ENCODE assay signal across 19 mouse cellular contexts in genomic region chr4:136109153-136109552, GRCm38 (mm10). TPM values are rescaled to one million over a fixed set of nuclear protein-coding genes. Genes with fewer than 3 reads are reported as not detected.
DNase-seq lines count a peak whose midpoint lies in the region; ATAC-seq and TF ChIP-seq lines count a peak whose summit lies in the region.
"Had no signal": no experiment of that assay in that cellular context is flagged by ENCODE, and none has a peak within 500 bp of the region (broad histone marks: within the 10 kb centered on the region; RNA-seq: fewer than 3 reads in every experiment).

No protein-coding gene starts in this region.

- ATAC-seq in kidney, embryonic 15.5 days (replicated peaks; ENCODE audit: low FRiP score): no peak
- ATAC-seq: forebrain, embryonic 14.5 days; Patski had no signal

- H3K4me3 ChIP-seq in kidney, embryonic 15.5 days (replicated peaks): no peak overlapping the region
- no peak overlapping the region for H3K4me3 ChIP-seq in kidney, adult 2 months (ENCODE audit: insufficient read depth, low read depth, low read length)
- H3K4me3 ChIP-seq in ES-Bruce4 (ENCODE audit: low read depth, low read length): no peak overlapping the region
- H3K4me3 ChIP-seq: hindbrain, embryonic 12.5 days; hindbrain, embryonic 15.5 days had no signal

- no peak for TF ChIP-seq POLR2A in kidney, adult 2 months (IDR thresholded peaks at IDR 0.05; ENCODE audit: low read depth, low read length)
- no peak for TF ChIP-seq POLR2A in ES-Bruce4 (IDR thresholded peaks at IDR 0.05; ENCODE audit: insufficient read depth, low read length)

- H3K9me3 ChIP-seq in kidney, embryonic 15.5 days (replicated peaks): no peaks in the 10 kb centered on the region
- H3K9me3 ChIP-seq in ES-Bruce4 (replicated peaks; ENCODE audit: control insufficient read depth, insufficient read depth, low read length, poor library complexity, severe bottlenecking): no peaks in the 10 kb centered on the region
- H3K9me3 ChIP-seq: G1E; hindbrain, embryonic 12.5 days; hindbrain, embryonic 15.5 days had no signal

- 0 out of 2 replicates have a peak overlapping the region, but pooled peaks have one; percentile 45 for H3K27ac ChIP-seq in kidney, embryonic 15.5 days
- H3K27ac ChIP-seq in kidney, adult 2 months (ENCODE audit: insufficient read depth, low read depth, low read length): no peak overlapping the region
- H3K27ac ChIP-seq in ES-Bruce4 (ENCODE audit: insufficient read depth, low read length): no peak overlapping the region
- H3K27ac ChIP-seq: hindbrain, embryonic 12.5 days; hindbrain, embryonic 15.5 days had no signal

- 77% methylated on average over 2 of the region's 2 CpGs for WGBS in kidney, embryonic 15.5 days
- WGBS in kidney, adult 2 months: 85% methylated on average over 2 of the region's 2 CpGs

- TF ChIP-seq CTCF in kidney, adult 2 months (conservative IDR thresholded peaks at IDR 0.05; ENCODE audit: insufficient read depth, insufficient read length, low read depth, low read length): no peak
- TF ChIP-seq CTCF in ES-Bruce4 (IDR thresholded peaks at IDR 0.05; ENCODE audit: low read depth, low read length): no peak

- no peak overlapping the region for H3K9ac ChIP-seq in kidney, embryonic 15.5 days
- no peak overlapping the region for H3K9ac ChIP-seq in ES-Bruce4 (ENCODE audit: low read depth, poor library complexity, severe bottlenecking)
- H3K9ac ChIP-seq: hindbrain, embryonic 12.5 days; hindbrain, embryonic 15.5 days had no signal

- no peak for DNase-seq in kidney, adult 2 months
- DNase-seq in A20 (ENCODE audit: low read depth, low spot score): peak; percentile 70
- DNase-seq in splenic B cell, adult 2 months (ENCODE audit: low read depth, low spot score): peak; percentile 40
- no peak for DNase-seq in adrenal gland, postnatal 10 days
- DNase-seq: adrenal gland, postnatal 14 days; cerebellum, adult 11-12 months; cerebellum, adult 8-10 months; cerebellum, postnatal 10 days; cerebellum, postnatal 36 days; gastrocnemius, postnatal 25 days; heart, adult 18-20 months had no signal

- 0 out of 2 replicates have a peak, but pooled peaks have one; percentile 54 for TF ChIP-seq EP300 in ES-Bruce4 (IDR thresholded peaks at IDR 0.05; ENCODE audit: insufficient read depth, low read depth, low read length)

- H3K4me1 ChIP-seq in kidney, embryonic 15.5 days: peaks cover 50% of the 10 kb centered on the region
- H3K4me1 ChIP-seq in kidney, adult 2 months (ENCODE audit: control insufficient read depth, insufficient read depth, low read length): peaks cover 5% of the 10 kb centered on the region; the same call in 1 of the 2 replicates
- H3K4me1 ChIP-seq in ES-Bruce4 (ENCODE audit: control insufficient read depth, insufficient read depth, low read length): peaks cover 18% of the 10 kb centered on the region

- H3K4me2 ChIP-seq in kidney, embryonic 15.5 days: no peak overlapping the region
- H3K4me2 ChIP-seq: heart, embryonic 11.5 days; hindbrain, embryonic 12.5 days; hindbrain, embryonic 15.5 days had no signal

- H3K27me3 ChIP-seq in kidney, embryonic 15.5 days: no peaks in the 10 kb centered on the region
- no peaks in the 10 kb centered on the region for H3K27me3 ChIP-seq in kidney, adult 2 months (replicated peaks; ENCODE audit: control insufficient read depth, insufficient read depth, low read length)
- no peaks in the 10 kb centered on the region for H3K27me3 ChIP-seq in ES-Bruce4 (ENCODE audit: control insufficient read depth, insufficient read depth, low read length, poor library complexity, severe bottlenecking)
- no peaks in the 10 kb centered on the region for H3K27me3 ChIP-seq in splenic B cell, adult 2 months (ENCODE audit: control insufficient read depth, insufficient read depth, low read length, poor library complexity, severe bottlenecking)
- H3K27me3 ChIP-seq: hindbrain, embryonic 12.5 days; hindbrain, embryonic 15.5 days; Patski had no signal

- H3K36me3 ChIP-seq in kidney, embryonic 15.5 days: no peaks in the 10 kb centered on the region
- no peaks in the 10 kb centered on the region for H3K36me3 ChIP-seq in kidney, adult 2 months (ENCODE audit: control insufficient read depth, insufficient read depth, low read length)
- H3K36me3 ChIP-seq in ES-Bruce4 (ENCODE audit: control insufficient read depth, insufficient read depth, low read length, poor library complexity, severe bottlenecking): no peaks in the 10 kb centered on the region
- H3K36me3 ChIP-seq in splenic B cell, adult 2 months (ENCODE audit: control insufficient read depth, insufficient read depth, low read length, poor library complexity, severe bottlenecking): no peaks in the 10 kb centered on the region
- H3K36me3 ChIP-seq: G1E; hindbrain, embryonic 12.5 days; hindbrain, embryonic 15.5 days had no signal

RNA-seq across cellular contexts. Expression of gene Id3, which starts 34.1 kb away (rescaled TPM):
- 862 and 905 TPM in 2 replicates for polyA plus RNA-seq in kidney, embryonic 15.5 days (2015; fragmentation: Nextera tagmentation; extraction: Ambion mirVana)
- polyA plus RNA-seq in kidney, adult 2 months (2012; rRNA removed): 259 and 289 TPM in 2 replicates
- 9.6 and 11.0 TPM in 2 replicates for polyA plus RNA-seq in ES-Bruce4 (2011; ENCODE audit: insufficient read depth, insufficient read length, low read depth, missing spikeins)
- 100 to 1,000 TPM in 1 of 2 experiments, 10 to 100 TPM in 1; 97.2 to 110 TPM for total RNA-seq in adrenal gland, postnatal 10 days (2021)
- polyA plus RNA-seq: G1E had no signal

RNA-seq across cellular contexts. Expression of gene Rpl11, which starts 55.9 kb away (rescaled TPM):
- polyA plus RNA-seq in kidney, embryonic 15.5 days (2015; fragmentation: Nextera tagmentation; extraction: Ambion mirVana): 483 and 529 TPM in 2 replicates
- 232 and 292 TPM in 2 replicates for polyA plus RNA-seq in kidney, adult 2 months (2012; rRNA removed)
- 1,525 and 1,581 TPM in 2 replicates for polyA plus RNA-seq in ES-Bruce4 (2011; ENCODE audit: insufficient read depth, insufficient read length, low read depth, missing spikeins)
- 100 to 1,000 TPM; 633 to 663 TPM for total RNA-seq in adrenal gland, postnatal 10 days (2021)

Comparison
In these comparisons a context has a peak if more than half of its experiments do, and no peak if none do; other contexts are left out.
1. DNase-seq: peak in A20 (single experiment) and splenic B cell, adult 2 months (single experiment); none in kidney, adult 2 months (single experiment) and adrenal gland, postnatal 10 days (single experiment).
2. RNA of gene Id3, which starts 34.1 kb away (polyA plus RNA-seq): 862 to 905 TPM in kidney, embryonic 15.5 days and 259 to 289 TPM in kidney, adult 2 months; 9.6 to 11.0 TPM in ES-Bruce4; every median in the first group is over 10 times any median in the second.